Mouse (Mus musculus): ENCODE data around the gene Olfr71. TPM values are rescaled to one million over a fixed set of nuclear protein-coding genes. Genes with fewer than 3 reads are reported as not detected.

The Olfr71 gene
- polyA plus RNA-seq, 1 experiment from 2014 or later, result not detected

DNA sequence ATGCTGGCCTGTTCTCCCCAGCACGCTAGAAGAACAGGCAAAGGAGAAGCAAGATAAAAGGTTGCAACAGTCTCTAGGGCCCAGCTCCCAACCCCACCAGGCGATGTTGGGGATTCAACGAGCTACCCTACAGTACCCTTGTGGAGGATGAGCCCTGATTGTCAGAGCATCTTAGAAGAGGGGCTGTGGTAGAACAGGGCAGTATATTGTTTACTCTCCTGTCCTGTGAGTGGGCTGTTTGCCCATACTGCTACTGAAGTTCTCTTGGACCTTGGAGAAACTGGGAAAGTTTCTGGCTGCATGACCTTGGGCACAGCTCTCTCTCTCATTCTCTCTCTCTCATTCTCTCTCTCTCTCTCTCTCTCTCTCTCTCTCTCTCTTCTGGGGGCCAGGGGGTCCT, 19.1 kb upstream of the Olfr71 start:
- Histone ChIP-seq H3K27me3 (ENCODE audit: insufficient read depth, low read length) (no peaks in the 10 kb centered on the region), H3K27ac (peak overlapping the region; percentile 95), H3K9me3 (replicated peaks; ENCODE audit: low read length) (no peaks in the 10 kb centered on the region), H3K4me2 (ENCODE audit: low read length) (peak overlapping the region; percentile 4; the same call in 1 of the 2 replicates), H3K9ac (ENCODE audit: low read depth, low read length) (no peak overlapping the region), H3K4me1 (replicated peaks; ENCODE audit: insufficient read depth, low read length) (peaks cover 32% of the 10 kb centered on the region), H3K36me3 (ENCODE audit: insufficient read depth, low read length) (no peaks in the 10 kb centered on the region), H3K4me3 (replicated peaks; ENCODE audit: low read depth, low read length) (no peak overlapping the region)
- DNase-seq (ENCODE audit: low spot score) (peak; percentile 40), ATAC-seq (replicated peaks; ENCODE audit: low FRiP score, low read depth) (no peak)
- no peak for TF ChIP-seq CTCF (IDR thresholded peaks at IDR 0.05; ENCODE audit: low read depth)
- 33% methylated on average over 3 of the region's 3 CpGs for WGBS

DNA sequence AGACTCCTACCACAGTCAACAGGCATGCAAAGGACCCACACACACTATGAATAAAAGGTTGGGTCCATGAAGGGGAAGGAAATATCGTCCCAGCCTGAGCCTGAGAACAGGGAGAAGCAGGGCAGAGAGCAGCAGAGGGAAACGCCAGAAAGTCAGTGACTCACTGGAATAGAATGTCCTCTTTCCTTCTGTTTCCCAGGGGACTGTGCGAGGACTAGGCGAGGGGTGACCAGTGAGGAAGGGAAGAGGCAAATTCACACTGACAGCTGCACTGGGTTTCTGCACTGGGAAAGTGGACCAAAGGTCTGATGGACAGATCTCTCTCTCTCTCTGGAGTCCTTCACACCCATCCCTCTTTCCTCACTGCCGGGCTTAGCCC, 18.5 kb upstream of the Olfr71 start:
- H3K9ac ChIP-seq (ENCODE audit: low read depth, low read length), result no peak overlapping the region
- WGBS, result 18% methylated on average over 4 of the region's 5 CpGs
- no peaks in the 10 kb centered on the region for H3K36me3 ChIP-seq (ENCODE audit: insufficient read depth, low read length)
- H3K27me3 ChIP-seq (ENCODE audit: insufficient read depth, low read length), result no peaks in the 10 kb centered on the region
- H3K27ac ChIP-seq, result peak overlapping the region; percentile 95
- TF ChIP-seq CTCF (IDR thresholded peaks at IDR 0.05; ENCODE audit: low read depth), result no peak
- peaks cover 32% of the 10 kb centered on the region for H3K4me1 ChIP-seq (replicated peaks; ENCODE audit: insufficient read depth, low read length)
- DNase-seq (ENCODE audit: low spot score), result peak; percentile 93
- peak; percentile 78 for ATAC-seq (replicated peaks; ENCODE audit: low FRiP score, low read depth)
- no peaks in the 10 kb centered on the region for H3K9me3 ChIP-seq (replicated peaks; ENCODE audit: low read length)
- peak overlapping the region; percentile 4; the same call in 1 of the 2 replicates for H3K4me2 ChIP-seq (ENCODE audit: low read length)
- H3K4me3 ChIP-seq (replicated peaks; ENCODE audit: low read depth, low read length), result no peak overlapping the region

GRCm38 (mm10) chr4:43727718-43728575, 17.9 kb upstream of the Olfr71 start:
- Histone ChIP-seq H3K4me1 (replicated peaks; ENCODE audit: insufficient read depth, low read length) (peaks cover 32% of the 10 kb centered on the region), H3K9me3 (replicated peaks; ENCODE audit: low read length) (no peaks in the 10 kb centered on the region), H3K36me3 (ENCODE audit: insufficient read depth, low read length) (no peaks in the 10 kb centered on the region), H3K4me3 (replicated peaks; ENCODE audit: low read depth, low read length) (no peak overlapping the region), H3K9ac (ENCODE audit: low read depth, low read length) (no peak overlapping the region), H3K27ac (peak overlapping the region; percentile 95), H3K27me3 (ENCODE audit: insufficient read depth, low read length) (no peaks in the 10 kb centered on the region), H3K4me2 (ENCODE audit: low read length) (no peak overlapping the region)
- no peak for TF ChIP-seq CTCF (IDR thresholded peaks at IDR 0.05; ENCODE audit: low read depth)
- WGBS, result 68% methylated on average over 7 of the region's 7 CpGs
- DNase-seq (ENCODE audit: low spot score) (no peak), ATAC-seq (replicated peaks; ENCODE audit: low FRiP score, low read depth) (no peak; the same call in 1 of the 2 replicates)

- Histone ChIP-seq H3K4me1 (replicated peaks; ENCODE audit: insufficient read depth, low read length) (peaks cover 32% of the 10 kb centered on the region), H3K9ac (ENCODE audit: low read depth, low read length) (no peak within 1 kb of the TSS), H3K4me2 (ENCODE audit: low read length) (no peak within 1 kb of the TSS), H3K27ac (peak within 1 kb of the TSS; percentile 95), H3K4me3 (replicated peaks; ENCODE audit: low read depth, low read length) (no peak within 1 kb of the TSS), H3K27me3 (ENCODE audit: insufficient read depth, low read length) (no peaks in the 10 kb centered on the region), H3K36me3 (ENCODE audit: insufficient read depth, low read length) (no peaks in the 10 kb centered on the region), H3K9me3 (replicated peaks; ENCODE audit: low read length) (no peaks in the 10 kb centered on the region)
- no peak for TF ChIP-seq CTCF (IDR thresholded peaks at IDR 0.05; ENCODE audit: low read depth)
- DNase-seq (ENCODE audit: low spot score) (peak; percentile 93), ATAC-seq (replicated peaks; ENCODE audit: low FRiP score, low read depth) (peak; percentile 63)
- WGBS, result 19% methylated on average over 3 of the region's 3 CpGs
These were observed 16.9 kb upstream of the Olfr71 start, which contains the start of gene Hrct1 for GRCm38 (mm10) chr4:43726995-43727394. Gene Hrct1, plus strand, starts transcription at chr4:43727188.

DNA sequence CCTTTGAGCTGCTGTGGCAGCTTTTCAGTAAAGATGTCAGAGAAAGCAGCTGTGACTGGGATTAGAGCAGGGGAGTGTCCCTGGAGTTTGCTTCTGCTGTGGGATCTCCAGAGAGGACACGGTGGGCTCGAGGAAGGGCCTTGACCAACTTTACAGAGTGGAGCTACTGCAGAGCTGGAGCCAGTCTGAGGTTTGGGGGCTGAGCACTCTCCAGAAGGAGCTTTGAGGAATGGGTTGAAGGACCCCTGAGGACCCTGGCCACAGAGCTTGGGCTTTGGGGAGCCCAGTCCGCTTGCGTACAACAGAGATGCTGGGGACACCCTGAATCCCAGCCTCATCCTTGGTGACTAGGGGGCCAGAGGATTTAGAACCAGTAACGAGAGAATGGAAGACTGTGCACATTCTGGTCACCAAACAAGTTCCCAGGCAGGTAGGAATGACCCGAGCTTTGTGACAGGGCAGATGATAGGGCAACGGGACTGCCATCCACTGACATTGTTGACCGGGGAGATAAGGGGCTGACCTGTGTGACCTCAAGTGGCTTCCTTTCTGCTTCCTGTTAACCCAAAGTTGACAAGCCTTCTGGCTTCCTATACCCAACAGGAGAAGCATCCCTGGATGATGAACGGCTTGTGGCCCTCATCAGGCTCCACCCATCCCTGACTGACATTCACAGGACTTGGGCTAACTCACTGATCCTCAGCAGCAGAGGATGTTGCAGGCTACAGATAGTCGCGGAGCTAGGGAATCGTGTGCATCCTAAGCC, 16.4 kb upstream of the Olfr71 start:
- 66% methylated on average over 12 of the region's 12 CpGs for WGBS
- H3K4me2 ChIP-seq (ENCODE audit: low read length), result no peak overlapping the region
- no peak overlapping the region for H3K9ac ChIP-seq (ENCODE audit: low read depth, low read length)
- H3K9me3 ChIP-seq (replicated peaks; ENCODE audit: low read length), result no peaks in the 10 kb centered on the region
- no peak overlapping the region for H3K4me3 ChIP-seq (replicated peaks; ENCODE audit: low read depth, low read length)
- no peaks in the 10 kb centered on the region for H3K27me3 ChIP-seq (ENCODE audit: insufficient read depth, low read length)
- H3K36me3 ChIP-seq (ENCODE audit: insufficient read depth, low read length), result no peaks in the 10 kb centered on the region
- peak; percentile 18; the same call in 1 of the 2 replicates for ATAC-seq (replicated peaks; ENCODE audit: low FRiP score, low read depth)
- H3K4me1 ChIP-seq (replicated peaks; ENCODE audit: insufficient read depth, low read length), result peaks cover 32% of the 10 kb centered on the region
- peak overlapping the region; percentile 95; the same call in 1 of the 2 replicates for H3K27ac ChIP-seq
- DNase-seq (ENCODE audit: low spot score), result peak; percentile 29
- no peak for TF ChIP-seq CTCF (IDR thresholded peaks at IDR 0.05; ENCODE audit: low read depth)

DNA sequence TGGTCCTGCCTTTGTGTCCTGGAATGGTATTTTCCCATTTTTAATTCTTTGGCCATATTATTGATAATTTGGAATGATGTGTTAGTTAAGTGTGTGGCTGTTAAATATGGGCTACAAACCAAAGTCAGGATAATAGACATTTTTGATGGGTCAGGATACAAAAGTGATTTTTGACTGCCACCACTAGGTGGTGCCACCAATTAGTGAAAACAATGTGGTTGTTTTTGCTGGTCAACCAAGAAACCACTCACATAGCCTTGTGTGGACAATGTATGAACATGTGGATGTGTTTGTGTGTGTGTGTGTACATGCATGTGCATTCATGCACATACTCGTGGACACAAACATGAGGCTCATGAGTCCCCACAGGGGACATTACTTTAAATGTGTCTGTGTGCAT, 14.7 kb upstream of the Olfr71 start:
- Histone ChIP-seq H3K27me3 (ENCODE audit: insufficient read depth, low read length) (no peaks in the 10 kb centered on the region), H3K27ac (no peak overlapping the region), H3K9me3 (replicated peaks; ENCODE audit: low read length) (no peaks in the 10 kb centered on the region), H3K4me1 (replicated peaks; ENCODE audit: insufficient read depth, low read length) (peaks cover 25% of the 10 kb centered on the region), H3K4me2 (ENCODE audit: low read length) (no peak overlapping the region), H3K36me3 (ENCODE audit: insufficient read depth, low read length) (no peaks in the 10 kb centered on the region), H3K9ac (ENCODE audit: low read depth, low read length) (no peak overlapping the region), H3K4me3 (replicated peaks; ENCODE audit: low read depth, low read length) (no peak overlapping the region)
- ATAC-seq (replicated peaks; ENCODE audit: low FRiP score, low read depth) (no peak), DNase-seq (ENCODE audit: low spot score) (peak; percentile 72)
- 53% methylated on average over 1 of the region's 1 CpGs for WGBS
- peak; percentile 84 for TF ChIP-seq CTCF (IDR thresholded peaks at IDR 0.05; ENCODE audit: low read depth)

Measured in kidney, postnatal 0 days (tissue).